Mouse (Mus musculus) bone marrow macrophage, adult 2 months (primary cell): ENCODE results near the gene Chid1. TPM values are rescaled to one million over a fixed set of nuclear protein-coding genes. Genes with fewer than 3 reads are reported as not detected.

Source experiments
- H3K27ac ChIP-seq: 2 replicates; pipeline ENCODE4 v1.5.1; 2012; ENCODE audit warnings: low read depth, low read length; ENCODE audit not compliant: insufficient read depth
- H3K4me1 ChIP-seq: 2 replicates; pipeline ENCODE4 v1.6.1; 2012; ENCODE audit warnings: low read length; ENCODE audit not compliant: control insufficient read depth, insufficient read depth
- H3K4me3 ChIP-seq: 2 replicates; pipeline ENCODE4 v1.5.1; 2012; ENCODE audit warnings: mild to moderate bottlenecking, low read length, moderate library complexity; ENCODE audit not compliant: insufficient read depth
- CTCF ChIP-seq: IDR thresholded peaks from 2 replicates; pipeline ENCODE4 v1.5.1; 2012; ENCODE audit warnings: low read depth, mild to moderate bottlenecking, low read length, moderate library complexity
- POLR2A ChIP-seq: IDR thresholded peaks from 2 replicates; pipeline ENCODE4 v1.6.1; 2012; ENCODE audit warnings: mild to moderate bottlenecking, low read depth, low read length, borderline replicate concordance
- polyA plus RNA-seq: library from polyadenylated mRNA; stranded (reverse); fragments of >200 nt; gene quantifications from 2 replicates; pipeline ENCODE4 v1.2.4, GENCODE M21; 2012; ENCODE audit not compliant: missing spikeins, insufficient read depth, insufficient read length

The Chid1 gene
- polyA plus RNA-seq, 1 experiment: 16.3 TPM

GRCm38 (mm10) chr7:141535570-141535969 is 4.1 kb downstream of the Chid1 start:
- Histone ChIP-seq H3K4me1 (peaks cover 23% of the 10 kb centered on the region), H3K4me3 (no peak overlapping the region), H3K27ac (no peak overlapping the region)
- TF ChIP-seq CTCF (no peak), POLR2A (no peak)

DNA sequence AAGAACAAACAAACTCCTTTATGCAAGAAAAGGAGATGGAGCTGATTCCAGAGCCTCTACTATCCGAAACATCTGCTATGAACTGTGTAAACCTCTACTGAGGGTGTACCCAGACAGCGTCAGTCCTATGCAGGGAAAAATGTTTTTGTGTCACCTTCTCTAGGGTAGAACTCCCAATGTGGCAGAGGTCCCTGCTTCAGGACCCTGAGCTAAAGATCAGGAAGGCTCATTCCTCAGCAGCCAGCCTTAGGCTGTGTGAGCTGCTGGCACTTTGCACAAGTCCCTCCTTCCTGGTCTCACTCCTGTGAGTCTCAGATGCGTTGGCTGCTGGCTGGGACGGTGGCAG is 14.1 kb downstream of the Chid1 start:
- no peak overlapping the region for H3K4me3 ChIP-seq
- H3K4me1 ChIP-seq: peaks cover 4% of the 10 kb centered on the region
- TF ChIP-seq CTCF (no peak), POLR2A (no peak)
- 0 out of 2 replicates have a peak overlapping the region, but pooled peaks have one; percentile 5 for H3K27ac ChIP-seq

GRCm38 (mm10) chr7:141524760-141525579 is 14.7 kb downstream of the Chid1 start:
- H3K4me3 ChIP-seq: no peak overlapping the region
- H3K27ac ChIP-seq: no peak overlapping the region
- peaks cover 4% of the 10 kb centered on the region for H3K4me1 ChIP-seq
- TF ChIP-seq CTCF (peak; percentile 76), POLR2A (no peak)

DNA sequence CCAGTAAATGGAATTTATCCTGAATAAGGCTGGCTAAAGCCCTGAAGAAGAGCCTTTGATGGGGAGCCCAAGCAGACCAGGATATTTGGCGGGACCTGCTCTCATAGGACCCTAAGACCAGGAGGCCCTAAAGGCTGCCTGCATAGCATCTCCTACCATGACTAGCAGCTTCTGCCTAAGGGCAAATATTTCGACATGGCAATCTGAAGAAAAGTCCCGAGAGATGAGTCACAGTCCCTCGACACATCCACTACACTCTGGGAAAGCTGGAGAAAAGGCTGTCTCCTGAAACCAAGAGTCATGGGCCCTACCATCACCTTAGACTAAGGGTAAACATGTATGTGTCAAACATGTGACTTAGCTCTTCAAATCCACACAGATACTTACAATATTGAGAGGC is 15.4 kb downstream of the Chid1 start:
- no peak for TF ChIP-seq CTCF
- no peak for TF ChIP-seq POLR2A
- peaks cover 4% of the 10 kb centered on the region for H3K4me1 ChIP-seq
- no peak overlapping the region for H3K27ac ChIP-seq
- no peak overlapping the region for H3K4me3 ChIP-seq

- no peak for TF ChIP-seq POLR2A
- TF ChIP-seq CTCF: no peak
- H3K4me1 ChIP-seq: peaks cover 4% of the 10 kb centered on the region
Measured at GRCm38 (mm10) chr7:141523007-141523406, 16.6 kb downstream of the Chid1 start.

DNA sequence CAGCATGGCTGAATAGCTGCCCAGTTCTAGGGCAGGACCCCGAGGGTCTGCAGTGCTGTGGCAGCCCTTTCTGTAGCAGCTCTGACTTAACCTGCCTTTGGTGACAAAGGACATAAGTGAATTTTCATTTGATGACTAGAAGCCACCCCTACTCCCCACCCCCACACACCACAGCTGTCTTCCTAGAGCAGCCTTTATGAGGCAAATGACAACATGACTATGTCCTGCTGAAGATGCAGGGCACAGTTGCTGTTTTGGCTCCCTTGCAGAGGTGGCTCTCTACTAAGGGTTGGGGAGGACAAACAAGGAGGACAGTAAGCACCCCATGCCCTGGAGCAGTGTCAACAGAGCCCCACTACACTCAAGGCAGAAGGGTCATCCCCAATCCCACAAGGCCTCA is 19.9 kb downstream of the Chid1 start:
- no peak overlapping the region for H3K27ac ChIP-seq
- H3K4me3 ChIP-seq: no peak overlapping the region
- no peak for TF ChIP-seq POLR2A
- TF ChIP-seq CTCF: no peak
- H3K4me1 ChIP-seq: no peaks in the 10 kb centered on the region; the same call in 1 of the 2 replicates

More at GRCm38 (mm10) chr7:141523007-141523406, 16.6 kb downstream of the Chid1 start:
- Histone ChIP-seq H3K4me3 (no peak overlapping the region), H3K27ac (no peak overlapping the region)

DNA sequence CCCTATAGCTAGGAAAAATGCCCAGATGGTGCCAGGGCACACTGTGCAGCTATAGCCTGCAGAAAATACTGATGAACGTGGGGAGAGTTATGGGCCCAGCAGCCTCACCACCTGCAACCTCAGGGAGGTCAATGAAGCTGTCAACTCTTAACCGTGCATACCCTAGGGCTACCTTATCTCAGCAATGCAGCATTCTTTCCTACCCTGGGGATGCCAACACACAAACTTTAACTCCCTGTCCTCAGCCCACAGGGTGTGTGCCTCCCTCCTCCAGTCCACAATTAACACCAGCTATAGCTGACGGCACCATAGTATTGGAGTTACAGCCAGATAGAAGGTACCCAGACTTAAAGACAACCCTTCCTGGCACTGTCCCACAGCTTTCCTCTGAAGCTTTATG is 20.7 kb downstream of the Chid1 start:
- Histone ChIP-seq H3K4me1 (no peaks in the 10 kb centered on the region), H3K27ac (no peak overlapping the region), H3K4me3 (no peak overlapping the region)
- TF ChIP-seq POLR2A: no peak
- no peak for TF ChIP-seq CTCF

DNA sequence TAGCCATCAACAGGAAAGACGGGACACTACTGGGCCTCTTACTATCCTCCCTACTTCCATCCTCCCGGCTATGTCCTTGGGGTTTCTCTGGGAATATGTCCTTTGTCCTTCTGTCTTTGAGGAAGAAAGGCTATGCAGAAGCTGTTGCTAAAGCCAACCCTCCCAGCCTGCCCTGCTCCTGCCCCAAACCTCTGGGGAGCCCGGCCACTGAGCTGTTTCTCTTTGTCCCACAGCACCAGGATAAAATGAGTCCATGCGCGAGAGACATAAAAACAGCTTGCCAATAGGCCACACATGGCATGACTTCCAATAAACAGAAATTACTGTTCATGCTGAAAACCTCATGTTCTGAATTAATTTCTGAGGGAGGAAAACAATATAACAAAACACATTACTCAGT is 21.4 kb downstream of the Chid1 start:
- no peak overlapping the region for H3K4me3 ChIP-seq
- H3K27ac ChIP-seq: no peak overlapping the region
- TF ChIP-seq CTCF: no peak
- no peak for TF ChIP-seq POLR2A
- no peaks in the 10 kb centered on the region for H3K4me1 ChIP-seq

GRCm38 (mm10) chr7:141517638-141518037 is 22.0 kb downstream of the Chid1 start:
- Histone ChIP-seq H3K4me1 (no peaks in the 10 kb centered on the region), H3K27ac (no peak overlapping the region), H3K4me3 (no peak overlapping the region)
- no peak for TF ChIP-seq POLR2A
- no peak for TF ChIP-seq CTCF

GRCm38 (mm10) chr7:141510681-141511191 is 28.9 kb downstream of the Chid1 start:
- no peak for TF ChIP-seq POLR2A
- TF ChIP-seq CTCF: no peak
- Histone ChIP-seq H3K4me1 (no peaks in the 10 kb centered on the region), H3K4me3 (no peak overlapping the region), H3K27ac (no peak overlapping the region)

- TF ChIP-seq POLR2A: no peak
- TF ChIP-seq CTCF: no peak
- no peaks in the 10 kb centered on the region for H3K4me1 ChIP-seq
- H3K27ac ChIP-seq: no peak overlapping the region
- no peak overlapping the region for H3K4me3 ChIP-seq
Measured at GRCm38 (mm10) chr7:141510196-141510595, 29.5 kb downstream of the Chid1 start.
